Mouse (Mus musculus) E14TG2a.4 (cell line): Measurements from ENCODE around the gene Snu13.

Experiments used
- CTCF ChIP-seq: conservative IDR thresholded peaks from 2 replicates; pipeline ENCODE4 v1.5.1; 2014; ENCODE audit warnings: low read length
- NANOG ChIP-seq: IDR thresholded peaks from 2 replicates; pipeline ENCODE4 v1.6.1; 2014; ENCODE audit warnings: borderline replicate concordance, low read length, mixed read lengths
- POU5F1 ChIP-seq: IDR thresholded peaks from 2 replicates; pipeline ENCODE4 v1.6.1; 2014; ENCODE audit warnings: low read length, borderline replicate concordance

DNA sequence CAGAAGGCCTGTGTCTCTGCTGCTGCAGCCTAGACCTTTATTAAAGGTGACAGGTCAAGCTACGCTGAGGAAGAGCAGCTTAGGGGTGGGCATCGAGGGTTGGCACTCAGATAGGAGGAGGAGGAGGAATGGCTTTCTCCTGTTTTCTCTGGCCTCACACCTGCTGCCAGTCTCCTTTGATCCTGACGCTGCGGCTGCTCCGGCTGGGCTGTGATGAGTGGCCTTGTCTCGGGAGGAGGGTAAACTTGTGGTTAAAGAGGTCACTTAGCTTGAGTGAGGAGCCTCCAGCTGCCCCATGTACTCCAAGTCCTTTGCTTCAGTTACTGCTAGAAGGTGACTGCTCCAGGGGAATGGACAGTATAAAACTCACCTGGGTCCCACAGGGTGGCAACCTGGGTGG lies 53.4 kb downstream of the Snu13 start:
- TF ChIP-seq CTCF (no peak), NANOG (no peak), POU5F1 (no peak)
